Mouse (Mus musculus) hindbrain, embryonic 10.5 days (tissue): ENCODE data around the gene Mllt11. TPM values are rescaled to one million over a fixed set of nuclear protein-coding genes. Genes with fewer than 3 reads are reported as not detected.
"Not testable (repeated sequence)": the region's sequence is repeated elsewhere in the genome, so short reads cannot be mapped to it uniquely, and the experiment has no call there.

Experiments used
- DNase-seq: peaks from one replicate; pipeline ENCODE4 v3.0.0-alpha.2; 2017; ENCODE audit warnings: low spot score
- H3K27ac ChIP-seq: fragments of 300-500 bp; sonication (generic); 2 replicates; pipeline ENCODE4 v1.5.1; 2016; ENCODE audit warnings: mild to moderate bottlenecking, moderate library complexity
- H3K27me3 ChIP-seq: fragments of 300-500 bp; sonication (generic); 2 replicates; pipeline ENCODE4 v1.6.1; 2016; ENCODE audit warnings: mild to moderate bottlenecking; ENCODE audit not compliant: poor library complexity, insufficient read depth, severe bottlenecking
- H3K36me3 ChIP-seq: fragments of 300-500 bp; sonication (generic); 2 replicates; pipeline ENCODE4 v1.6.1; 2016; ENCODE audit warnings: mild to moderate bottlenecking, moderate library complexity
- H3K4me1 ChIP-seq: fragments of 300-500 bp; sonication (generic); replicated peaks from 2 replicates; pipeline ENCODE4 v1.6.1; 2016; ENCODE audit warnings: mild to moderate bottlenecking
- H3K4me3 ChIP-seq: fragments of 300-500 bp; sonication (generic); 2 replicates; pipeline ENCODE4 v1.5.1; 2016; ENCODE audit warnings: mild to moderate bottlenecking, moderate library complexity
- H3K9me3 ChIP-seq: fragments of 300-500 bp; sonication (generic); 2 replicates; pipeline ENCODE4 v1.6.1; 2016; ENCODE audit warnings: mild to moderate bottlenecking, moderate library complexity
- WGBS: fragments of 180-500 bp; shearing (Covaris S2); methylation state at CpG from one replicate; pipeline ENCODE4 v1.1.7; 2016; 5-methylcytosine and 5-hydroxymethylcytosine counted together
- polyA plus RNA-seq: library from polyadenylated mRNA; unstranded; fragments of >200 nt; fragmentation: Nextera tagmentation; extraction: Ambion mirVana; gene quantifications from 2 replicates; pipeline ENCODE4 v1.2.1, GENCODE M21; 2016

Mllt11 gene
- polyA plus RNA-seq, 1 experiment from 2014 or later: 95.9 TPM

DNA sequence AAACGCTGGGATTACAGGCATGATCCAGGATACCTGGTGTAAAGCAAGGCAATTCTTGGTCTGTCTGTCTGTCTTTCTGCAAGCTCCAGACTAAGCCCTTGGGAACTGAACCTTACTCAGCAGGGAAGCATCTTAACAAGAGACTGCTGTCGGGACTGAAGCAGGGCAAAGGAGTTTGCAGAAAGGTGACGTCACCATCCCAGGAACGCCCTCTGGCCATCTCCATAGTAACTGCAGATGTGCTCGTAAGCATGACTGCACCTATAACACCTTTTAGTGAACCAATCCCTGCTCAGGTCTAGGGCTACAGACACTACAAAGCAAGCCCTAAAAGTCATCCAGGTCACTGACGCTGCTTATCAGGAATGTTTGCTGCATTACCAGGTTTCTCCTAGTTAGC is 7.7 kb downstream of the Mllt11 start:
- H3K4me3 ChIP-seq: 0 out of 2 replicates have a peak overlapping the region, but pooled peaks have one; percentile 6
- H3K4me1 ChIP-seq: peaks cover 35% of the 10 kb centered on the region
- H3K36me3 ChIP-seq: peaks cover 72% of the 10 kb centered on the region
- H3K27ac ChIP-seq: no peak overlapping the region
- H3K9me3 ChIP-seq: no peaks in the 10 kb centered on the region
- peak; percentile 29 for DNase-seq
- no peaks in the 10 kb centered on the region for H3K27me3 ChIP-seq
- WGBS: 35% methylated on average over 6 of the region's 6 CpGs

DNA sequence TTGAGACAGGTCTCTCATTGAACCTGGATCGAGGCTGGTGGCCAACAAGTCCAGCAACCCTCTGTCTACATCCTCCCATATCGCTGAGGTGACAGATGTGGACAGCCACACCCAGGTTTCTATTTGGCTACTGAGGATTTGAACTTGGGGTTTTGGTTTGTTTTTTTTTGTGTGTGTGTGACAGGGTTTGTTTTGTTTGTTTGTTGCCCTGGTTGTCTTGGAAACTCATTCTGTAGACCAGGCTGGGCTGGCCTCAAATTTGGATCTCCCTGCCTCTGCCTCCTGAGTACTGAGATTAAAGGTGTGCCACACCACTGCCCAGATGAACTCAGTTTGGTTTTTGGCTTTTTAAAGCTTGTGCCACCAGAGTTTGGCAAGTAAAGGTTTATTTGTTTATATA is 8.9 kb downstream of the Mllt11 start:
- 94% methylated on average over 2 of the region's 2 CpGs for WGBS
- Histone ChIP-seq H3K9me3 (no peaks in the 10 kb centered on the region), H3K4me3 (no peak overlapping the region), H3K36me3 (peaks cover 83% of the 10 kb centered on the region), H3K4me1 (peaks cover 39% of the 10 kb centered on the region), H3K27me3 (no peaks in the 10 kb centered on the region), H3K27ac (no peak overlapping the region)
- no peak for DNase-seq

DNA sequence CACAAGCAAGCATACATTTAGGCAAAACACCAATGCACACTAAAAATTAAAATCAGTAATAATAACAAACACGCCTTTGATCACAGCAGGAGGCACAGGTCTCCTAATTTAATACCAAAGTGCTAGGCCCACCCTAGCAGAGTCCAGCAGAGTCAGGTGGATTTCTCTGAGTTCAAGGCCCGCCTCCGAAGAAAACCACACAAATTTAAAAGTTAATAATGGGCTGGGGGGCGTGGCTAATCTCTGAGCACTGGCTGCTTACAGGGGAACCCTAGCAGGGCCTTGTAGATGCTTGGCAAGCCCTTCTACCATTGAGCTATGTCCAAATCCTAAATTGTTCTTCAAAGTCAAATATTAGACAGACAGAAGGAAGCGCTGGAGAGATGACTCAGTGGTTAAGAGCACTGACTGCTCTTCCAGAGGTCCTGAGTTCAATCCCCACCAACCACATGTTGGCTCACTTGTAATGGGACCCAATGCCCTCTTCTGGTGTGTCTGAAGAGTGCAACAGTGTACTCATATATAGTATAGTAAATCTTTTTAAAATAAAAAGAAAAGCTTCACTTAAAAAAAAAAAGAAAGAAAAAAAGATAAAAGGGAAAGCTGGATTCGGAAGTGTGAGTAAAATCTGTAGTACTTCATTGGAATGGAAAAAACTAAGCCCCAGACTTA is 13.4 kb downstream of the Mllt11 start:
- H3K4me1 ChIP-seq: peaks cover 19% of the 10 kb centered on the region
- DNase-seq: no peak
- H3K36me3 ChIP-seq: peaks cover 81% of the 10 kb centered on the region
- H3K27ac ChIP-seq: peak overlapping the region; percentile 100
- peak overlapping the region; percentile 88 for H3K4me3 ChIP-seq
- no peaks in the 10 kb centered on the region for H3K9me3 ChIP-seq
- no peaks in the 10 kb centered on the region for H3K27me3 ChIP-seq
- 77% methylated on average over 6 of the region's 6 CpGs for WGBS

DNA sequence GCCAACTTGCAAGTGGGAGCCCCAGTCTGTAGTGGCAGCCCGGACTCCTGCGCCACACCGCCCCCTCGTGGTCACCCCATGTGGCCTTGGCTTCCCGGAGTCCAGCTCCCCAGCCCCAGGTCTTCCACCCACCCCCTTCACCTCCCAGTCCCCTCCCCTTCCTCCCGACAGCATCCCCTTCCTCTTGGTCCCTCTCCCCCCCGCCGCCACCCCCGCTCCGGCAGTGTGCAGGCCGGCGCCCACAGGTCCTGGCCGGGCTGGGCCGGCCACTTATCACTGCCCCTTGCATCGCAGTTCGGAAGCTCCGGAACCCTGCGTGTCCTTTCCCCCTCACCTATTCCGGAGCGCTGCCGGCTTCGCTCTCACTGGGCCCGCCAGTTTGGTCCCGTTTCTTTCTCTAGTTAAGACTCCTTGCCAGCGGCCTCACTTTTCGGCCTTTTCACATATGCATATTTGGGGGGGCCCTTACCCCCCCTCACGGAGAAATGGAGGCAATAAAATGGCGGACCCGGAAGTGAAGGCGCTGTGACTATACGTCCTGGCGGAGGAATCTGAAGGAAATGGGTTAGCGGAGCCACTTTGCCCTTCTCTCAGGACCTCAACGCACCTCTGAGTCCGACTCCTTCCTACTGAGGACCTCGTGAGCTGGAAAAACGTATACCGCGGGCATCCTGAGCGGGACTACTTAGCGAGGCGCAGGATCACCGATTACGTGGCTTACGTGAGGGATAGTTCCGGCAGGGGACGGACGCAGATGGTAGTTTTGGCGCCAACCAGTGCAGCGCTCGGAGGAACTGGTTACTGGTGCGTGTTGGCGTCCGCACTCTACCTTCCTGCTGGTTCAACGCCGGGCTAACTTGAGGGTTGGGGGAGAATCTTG is 14.5 kb downstream of the Mllt11 start, which contains the start of gene Gabpb2:
Gene Gabpb2 (minus strand): TSS at position 662 of the 880 bp plus-strand sequence.
- Histone ChIP-seq H3K27ac (peak within 1 kb of the TSS; percentile 100), H3K36me3 (peaks cover 75% of the 10 kb centered on the region), H3K27me3 (no peaks in the 10 kb centered on the region), H3K9me3 (no peaks in the 10 kb centered on the region), H3K4me1 (peaks cover 19% of the 10 kb centered on the region), H3K4me3 (peak within 1 kb of the TSS; percentile 88)
- peak; percentile 96 for DNase-seq
- under 1% methylated on average over 54 of the region's 56 CpGs for WGBS

DNA sequence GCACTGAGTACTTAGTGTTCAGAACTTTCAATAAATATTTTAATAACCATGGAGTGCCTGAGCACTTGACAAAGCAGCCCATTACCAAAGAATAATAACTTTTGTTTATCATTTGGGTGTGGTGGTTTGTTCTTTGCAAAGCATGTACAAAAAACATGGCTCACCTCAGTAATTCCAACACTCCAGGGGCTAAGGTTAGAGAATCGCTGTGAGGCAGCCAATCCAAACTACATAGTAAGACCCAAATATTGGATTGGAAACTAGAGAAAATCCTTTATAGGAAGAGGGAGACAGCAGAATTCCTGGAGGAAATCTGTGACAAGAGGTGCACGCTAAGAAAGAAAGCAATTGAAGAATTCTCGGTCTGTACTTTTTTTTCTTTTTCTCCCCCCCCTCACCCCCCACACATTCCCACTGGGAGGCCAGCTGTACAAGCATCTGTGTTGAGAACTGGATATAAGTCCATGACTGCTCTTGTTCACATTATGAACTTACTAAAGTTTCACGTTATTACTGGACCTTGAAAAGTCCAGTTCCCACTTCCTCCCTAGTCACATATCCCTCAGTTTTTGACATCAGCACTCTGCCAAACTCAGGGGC is 15.2 kb downstream of the Mllt11 start:
- H3K9me3 ChIP-seq: no peaks in the 10 kb centered on the region
- H3K27me3 ChIP-seq: no peaks in the 10 kb centered on the region
- no peak for DNase-seq
- peak overlapping the region; percentile 88 for H3K4me3 ChIP-seq
- 31% methylated on average over 4 of the region's 4 CpGs for WGBS
- peaks cover 75% of the 10 kb centered on the region for H3K36me3 ChIP-seq
- peak overlapping the region; percentile 100 for H3K27ac ChIP-seq
- peaks cover 19% of the 10 kb centered on the region for H3K4me1 ChIP-seq

DNA sequence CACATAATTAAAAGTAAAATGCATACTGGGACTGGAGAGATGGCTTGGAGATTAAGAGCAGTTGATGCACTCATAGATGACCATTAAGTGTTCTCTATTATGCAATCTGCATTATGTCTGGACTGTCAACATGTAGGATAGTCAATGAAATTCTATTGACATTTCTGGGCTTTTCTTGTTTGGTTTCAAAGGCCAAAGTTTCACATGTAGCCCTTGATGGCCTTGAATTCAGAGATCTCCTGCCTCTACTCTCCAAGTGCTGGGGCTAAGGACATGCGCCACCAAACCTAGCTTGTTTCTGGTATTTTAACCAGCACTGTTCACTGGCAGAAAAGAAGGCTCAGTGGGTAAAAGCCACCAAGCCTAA is 18.4 kb downstream of the Mllt11 start:
- 94% methylated on average over 1 of the region's 1 CpGs for WGBS
- Histone ChIP-seq H3K36me3 (peaks cover 69% of the 10 kb centered on the region), H3K27me3 (no peaks in the 10 kb centered on the region), H3K9me3 (no peaks in the 10 kb centered on the region), H3K27ac (no peak overlapping the region), H3K4me3 (no peak overlapping the region), H3K4me1 (peaks cover 19% of the 10 kb centered on the region)
- DNase-seq: no peak

DNA sequence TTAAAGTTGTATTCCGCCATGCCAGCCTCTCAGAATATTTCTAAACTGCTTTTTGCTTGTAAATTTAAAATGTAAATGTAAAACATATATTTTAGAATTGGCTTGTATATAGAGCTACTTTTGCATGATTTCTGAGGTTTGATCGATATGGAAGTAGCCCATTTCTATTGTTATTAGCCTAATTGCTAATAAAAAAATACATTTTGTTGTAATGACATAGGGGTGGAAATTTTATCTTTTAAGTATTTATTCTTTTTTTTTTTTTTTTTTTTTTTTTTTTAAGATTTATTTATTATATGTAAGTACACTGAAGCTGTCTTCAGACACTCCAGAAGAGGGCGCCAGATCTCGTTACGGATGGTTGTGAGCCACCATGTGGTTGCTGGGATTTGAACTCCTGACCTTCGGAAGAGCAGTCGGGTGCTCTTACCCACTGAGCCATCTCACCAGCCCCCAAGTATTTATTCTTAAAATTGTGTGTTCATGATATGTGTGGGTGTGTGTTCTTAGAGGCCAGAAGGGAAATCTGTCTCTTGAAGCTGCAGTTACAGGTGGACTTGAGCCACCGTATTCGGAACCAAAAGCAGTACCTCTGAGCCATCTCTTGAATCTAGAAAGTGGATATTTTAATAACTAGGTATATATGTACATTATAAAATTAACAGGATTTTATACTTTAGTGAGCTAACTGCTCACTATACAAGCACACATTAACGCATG is 18.9 kb downstream of the Mllt11 start:
- not testable (repeated sequence) for H3K9me3 ChIP-seq, H3K4me3 ChIP-seq, H3K27ac ChIP-seq, H3K27me3 ChIP-seq, DNase-seq
- WGBS: 82% methylated on average over 10 of the region's 10 CpGs
- Histone ChIP-seq H3K4me1 (peaks cover 13% of the 10 kb centered on the region), H3K36me3 (peaks cover 70% of the 10 kb centered on the region)

DNA sequence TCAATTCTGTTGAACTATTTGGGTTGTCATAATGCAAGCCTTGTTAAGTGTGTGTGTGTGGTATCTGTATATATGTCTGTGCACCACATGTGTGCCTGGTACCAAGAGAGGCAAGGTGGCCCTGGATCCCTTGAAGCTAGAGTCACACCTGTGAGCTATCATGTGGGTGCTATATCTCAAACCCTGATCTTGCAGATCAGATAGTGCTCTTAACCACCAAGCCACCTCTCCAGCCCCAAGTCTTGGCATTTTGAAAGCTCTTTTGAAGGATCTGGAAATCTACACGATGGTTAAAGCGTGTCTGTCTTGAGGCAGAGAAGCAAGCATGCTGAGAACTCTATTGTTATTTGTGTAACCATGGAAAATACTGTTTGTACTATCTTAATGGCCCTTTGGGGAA is 21.4 kb downstream of the Mllt11 start:
- 73% methylated on average over 2 of the region's 2 CpGs for WGBS

DNA sequence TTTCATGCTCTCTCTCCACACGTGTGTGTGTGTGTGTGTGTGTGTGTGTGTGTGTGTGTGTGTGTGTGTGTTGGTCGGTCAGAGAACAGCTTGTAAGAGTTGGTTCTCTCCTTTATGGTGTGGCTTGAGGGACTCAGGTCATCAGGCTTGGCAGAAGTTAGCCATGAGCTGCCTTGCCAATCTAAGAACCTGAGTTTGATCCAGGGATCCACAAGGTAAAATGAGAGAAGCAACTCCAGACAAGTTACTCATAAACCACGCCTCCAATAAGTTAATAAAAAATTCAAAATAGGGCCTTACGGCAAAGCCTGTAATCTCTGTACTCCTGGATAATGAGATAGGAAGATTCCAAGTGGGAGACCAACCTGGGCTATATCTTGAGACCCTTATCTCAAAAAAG is 23.7 kb downstream of the Mllt11 start:
- peaks cover 87% of the 10 kb centered on the region for H3K36me3 ChIP-seq
- WGBS: 86% methylated on average over 4 of the region's 4 CpGs
- H3K9me3 ChIP-seq: no peaks in the 10 kb centered on the region
- H3K4me3 ChIP-seq: no peak overlapping the region
- no peak for DNase-seq
- H3K27me3 ChIP-seq: no peaks in the 10 kb centered on the region
- no peak overlapping the region for H3K27ac ChIP-seq
- no peaks in the 10 kb centered on the region for H3K4me1 ChIP-seq

More for the DNA sequence above, 21.4 kb downstream of the Mllt11 start:
- no peak overlapping the region for H3K4me3 ChIP-seq
- DNase-seq: no peak
- no peaks in the 10 kb centered on the region for H3K9me3 ChIP-seq
- peaks cover 84% of the 10 kb centered on the region for H3K36me3 ChIP-seq
- no peaks in the 10 kb centered on the region for H3K27me3 ChIP-seq
- no peak overlapping the region for H3K27ac ChIP-seq
- H3K4me1 ChIP-seq: no peaks in the 10 kb centered on the region

DNA sequence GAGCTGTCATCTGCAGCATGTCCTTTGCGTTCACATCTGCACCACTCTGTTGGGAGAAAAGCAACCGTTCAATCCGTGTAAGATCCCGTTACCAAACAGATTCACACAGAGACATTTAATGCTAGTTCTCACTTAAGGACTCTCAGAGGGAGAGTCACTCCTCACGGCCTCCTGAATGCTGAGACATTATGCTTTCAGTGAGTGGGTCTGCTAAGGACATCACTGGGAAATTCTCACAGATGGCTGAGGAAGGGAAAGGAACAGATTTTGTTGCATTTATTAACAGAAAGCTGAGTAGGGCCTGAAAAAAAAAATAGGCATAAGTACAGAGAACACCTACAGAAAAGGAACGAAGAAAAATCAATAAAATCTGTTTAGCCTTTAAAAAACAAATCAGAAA is 28.1 kb downstream of the Mllt11 start:
- WGBS: 93% methylated on average over 6 of the region's 6 CpGs
- peaks cover 93% of the 10 kb centered on the region for H3K36me3 ChIP-seq

DNA sequence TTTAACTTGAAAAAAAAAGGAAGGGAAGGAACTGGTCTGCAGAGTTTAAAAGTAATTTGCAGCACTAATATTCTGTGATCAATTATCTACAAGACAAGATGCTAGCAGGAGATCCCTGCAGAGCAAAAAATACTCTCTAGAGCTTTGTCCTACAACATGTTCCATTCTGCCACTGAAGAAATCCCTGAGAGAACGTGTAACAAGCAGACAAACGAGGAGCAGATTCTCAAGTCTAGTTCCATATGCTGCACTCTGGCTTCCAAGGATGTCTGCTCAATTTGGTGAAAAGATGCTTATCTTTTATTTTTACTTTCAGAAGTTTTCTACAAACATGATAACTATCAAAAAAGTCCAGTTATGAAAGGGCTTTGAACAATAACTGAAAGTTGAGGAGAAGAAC is 31.4 kb downstream of the Mllt11 start:
- Histone ChIP-seq H3K36me3 (peaks cover 96% of the 10 kb centered on the region), H3K4me3 (no peak overlapping the region), H3K4me1 (no peaks in the 10 kb centered on the region), H3K27me3 (no peaks in the 10 kb centered on the region), H3K27ac (no peak overlapping the region), H3K9me3 (no peaks in the 10 kb centered on the region)
- 86% methylated on average over 2 of the region's 2 CpGs for WGBS
- DNase-seq: no peak

More for the DNA sequence above, 28.1 kb downstream of the Mllt11 start:
- Histone ChIP-seq H3K27ac (no peak overlapping the region), H3K9me3 (no peaks in the 10 kb centered on the region), H3K27me3 (no peaks in the 10 kb centered on the region), H3K4me3 (no peak overlapping the region), H3K4me1 (no peaks in the 10 kb centered on the region)
- no peak for DNase-seq

DNA sequence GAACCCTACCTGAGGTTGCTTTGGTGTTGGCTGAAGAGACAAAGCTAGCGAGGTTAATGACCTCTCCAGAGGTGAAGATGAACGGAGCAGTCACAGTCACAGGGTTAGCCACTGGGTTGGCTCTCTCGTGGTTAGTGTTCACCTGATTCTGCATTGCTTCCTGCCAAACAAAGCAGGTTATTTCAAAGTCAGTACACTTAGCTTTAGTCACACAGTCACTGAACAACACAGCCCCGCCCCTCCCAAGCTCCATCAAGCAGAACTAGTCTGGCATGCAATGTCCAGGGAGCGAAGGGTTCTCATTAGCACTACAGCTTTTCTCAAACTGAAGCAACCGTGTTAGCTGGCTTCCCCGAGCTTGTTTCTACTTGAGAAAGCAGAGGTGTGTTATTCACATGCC is 31.8 kb downstream of the Mllt11 start:
- Histone ChIP-seq H3K4me3 (no peak overlapping the region), H3K27me3 (no peaks in the 10 kb centered on the region), H3K27ac (no peak overlapping the region), H3K36me3 (peaks cover 96% of the 10 kb centered on the region), H3K9me3 (no peaks in the 10 kb centered on the region), H3K4me1 (no peaks in the 10 kb centered on the region)
- WGBS: 86% methylated on average over 7 of the region's 7 CpGs
- no peak for DNase-seq
